Mouse (Mus musculus): Measurements from ENCODE around the gene Gm13694.

DNA sequence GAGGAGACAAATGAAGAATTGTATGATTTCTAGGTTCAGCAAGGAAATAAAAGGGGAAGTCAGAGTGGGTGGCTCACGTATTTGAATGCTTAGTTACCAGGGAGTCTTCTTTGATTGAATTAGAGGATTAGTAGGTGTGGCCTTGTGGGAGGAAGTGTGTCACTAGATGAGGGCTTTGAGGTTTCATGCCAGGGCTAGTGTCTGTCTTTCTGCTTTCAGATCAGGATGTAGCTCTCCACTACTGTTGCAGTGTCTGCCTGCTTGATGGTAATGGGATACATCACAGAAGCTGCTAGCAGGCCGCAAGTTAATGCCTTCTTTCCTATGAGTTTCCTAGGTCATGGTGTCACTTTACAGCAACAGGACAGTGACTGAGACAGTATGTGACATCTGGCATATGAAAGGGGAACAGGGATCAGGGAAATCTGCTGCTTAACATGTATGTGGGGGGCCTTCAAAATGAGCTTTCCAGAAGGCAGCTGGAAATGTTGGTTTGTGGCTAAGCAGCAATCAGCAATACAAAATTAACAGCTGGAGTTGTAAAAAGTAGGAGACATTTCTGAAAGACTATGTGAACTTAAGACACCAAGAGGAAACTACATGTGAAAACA is 49.1 kb upstream of the Gm13694 start:
- TF ChIP-seq GATA1 (IDR thresholded peaks at IDR 0.05; ENCODE audit: borderline replicate concordance, low read length) = no peak
- no peak for TF ChIP-seq FLI1 (IDR thresholded peaks at IDR 0.05; ENCODE audit: low read length)
